ENCODE assay signal across 7 mouse cellular contexts in genomic region chr2:61401636-61402587, GRCm38 (mm10).
A peak's percentile ranks its signal among the peaks of the same experiment; 100 is the strongest.
DNase-seq lines count a peak whose midpoint lies in the region; ATAC-seq lines count a peak whose summit lies in the region.

No protein-coding gene starts in this region.

- H3K27me3 ChIP-seq in intestine, embryonic 16.5 days (replicated peaks; ENCODE audit: control insufficient read depth, insufficient read depth, low read length) = no peaks in the 10 kb centered on the region
- H3K27me3 ChIP-seq in midbrain, embryonic 10.5 days (ENCODE audit: low read depth, poor library complexity, severe bottlenecking) = peaks cover 13% of the 10 kb centered on the region; the same call in 1 of the 2 replicates

- peak; percentile 48; the same call in 1 of the 2 replicates for ATAC-seq in granulocyte monocyte progenitor cell, adult 5-6 weeks (replicated peaks; ENCODE audit: poor library complexity, severe bottlenecking)
- ATAC-seq in intestine, embryonic 16.5 days = peak; percentile 77

- no peaks in the 10 kb centered on the region for H3K9me3 ChIP-seq in intestine, embryonic 16.5 days (ENCODE audit: control insufficient read depth, low read length)
- H3K9me3 ChIP-seq in midbrain, embryonic 10.5 days (replicated peaks) = no peaks in the 10 kb centered on the region

- DNase-seq in adrenal gland, adult 18-20 months (ENCODE audit: low spot score in 2 of 2) = peak; percentile 72 to 75
- DNase-seq in embryo, embryonic 10 days (ENCODE audit: low spot score) = peak; percentile 78
- peak; percentile 73 for DNase-seq in left cerebral cortex, postnatal 4 days
- peak; percentile 71 for DNase-seq in midbrain, embryonic 10.5 days (ENCODE audit: low spot score)
- DNase-seq in spleen, postnatal 36 days (ENCODE audit: low spot score in 2 of 2) = peak; percentile 3 to 12

- intact Hi-C loops in left cerebral cortex, postnatal 4 days (cut with DNase I) = loop anchor here (5.0 to 10.0 kb wide), 3 partner anchors 437 to 680 kb away; partner anchors contain the start of genes Itgb6 and Rbms1

- WGBS in intestine, embryonic 16.5 days = 2% methylated on average over 20 of the region's 21 CpGs
- WGBS in midbrain, embryonic 10.5 days = 1% methylated on average over 21 of the region's 21 CpGs

- H3K4me3 ChIP-seq in intestine, embryonic 16.5 days (ENCODE audit: low read length) = peak overlapping the region; percentile 44
- H3K4me3 ChIP-seq in midbrain, embryonic 10.5 days = peak overlapping the region; percentile 46

- H3K9ac ChIP-seq in intestine, embryonic 16.5 days (ENCODE audit: low read depth, low read length) = peak overlapping the region; percentile 34

- peaks cover 4% of the 10 kb centered on the region; the same call in 1 of the 2 replicates for H3K4me1 ChIP-seq in intestine, embryonic 16.5 days (ENCODE audit: control insufficient read depth, insufficient read depth, low read length)
- peaks cover 21% of the 10 kb centered on the region for H3K4me1 ChIP-seq in midbrain, embryonic 10.5 days

- H3K27ac ChIP-seq in intestine, embryonic 16.5 days (ENCODE audit: low read length) = peak overlapping the region; percentile 23
- H3K27ac ChIP-seq in midbrain, embryonic 10.5 days (replicated peaks) = peak overlapping the region; percentile 67

- peak overlapping the region; percentile 65 for H3K4me2 ChIP-seq in intestine, embryonic 16.5 days (ENCODE audit: low read depth, low read length)

- H3K36me3 ChIP-seq in intestine, embryonic 16.5 days (ENCODE audit: control insufficient read depth, insufficient read depth, low read length) = no peaks in the 10 kb centered on the region
- no peaks in the 10 kb centered on the region for H3K36me3 ChIP-seq in midbrain, embryonic 10.5 days

Comparison
In these comparisons a context has a peak if more than half of its experiments do, and no peak if none do; other contexts are left out.
1. Peak in every context shown above with its lines: DNase-seq, ATAC-seq, H3K4me3 ChIP-seq and H3K27ac ChIP-seq.
2. DNase-seq: peak in every context shown above with its lines; median percentile 78 in embryo, embryonic 10 days; 74 in adrenal gland, adult 18-20 months; 73 in left cerebral cortex, postnatal 4 days; 71 in midbrain, embryonic 10.5 days; 8 in spleen, postnatal 36 days.